13 mouse cellular contexts compared by ENCODE assay signal in genomic region chr15:7146529-7146928, GRCm38 (mm10). TPM values are rescaled to one million over a fixed set of nuclear protein-coding genes. Genes with fewer than 3 reads are reported as not detected.
DNase-seq lines count a peak whose midpoint lies in the region; ATAC-seq and TF ChIP-seq lines count a peak whose summit lies in the region.
"Had no signal": no experiment of that assay in that cellular context is flagged by ENCODE, and none has a peak within 500 bp of the region (broad histone marks: within the 10 kb centered on the region; RNA-seq: fewer than 3 reads in every experiment).

No protein-coding gene starts in this region.

- ATAC-seq in hindbrain, embryonic 15.5 days (ENCODE audit: low FRiP score, low read depth): no peak
- ATAC-seq in hindbrain, embryonic 14.5 days (ENCODE audit: low FRiP score): no peak
- ATAC-seq: CD4-positive, CD25-positive, alpha-beta regulatory T cell, adult 4 months had no signal

- no peak overlapping the region for H3K9ac ChIP-seq in hindbrain, embryonic 15.5 days
- no peak overlapping the region for H3K9ac ChIP-seq in hindbrain, embryonic 14.5 days

- no peak for TF ChIP-seq POLR2A in thymus, adult 2 months (IDR thresholded peaks at IDR 0.05; ENCODE audit: control insufficient read depth, extremely low read depth, insufficient read depth, low read length, poor library complexity)

- no peaks in the 10 kb centered on the region for H3K27me3 ChIP-seq in hindbrain, embryonic 15.5 days
- no peaks in the 10 kb centered on the region for H3K27me3 ChIP-seq in hindbrain, embryonic 14.5 days (ENCODE audit: control insufficient read depth, insufficient read depth, low read length)
- no peaks in the 10 kb centered on the region for H3K27me3 ChIP-seq in thymus, adult 2 months (ENCODE audit: control insufficient read depth, insufficient read depth, low read length)

- TF ChIP-seq CTCF in thymus, adult 2 months (IDR thresholded peaks at IDR 0.05; ENCODE audit: borderline replicate concordance, control insufficient read depth, extremely low read depth, insufficient read depth, low read length, poor library complexity): no peak

- 0 out of 2 replicates have a peak overlapping the region, but pooled peaks have one; percentile 30 for H3K27ac ChIP-seq in hindbrain, embryonic 15.5 days (replicated peaks)
- H3K27ac ChIP-seq in hindbrain, embryonic 14.5 days: no peak overlapping the region
- 0 out of 2 replicates have a peak overlapping the region, but pooled peaks have one; percentile 28 for H3K27ac ChIP-seq in brown adipose tissue, adult 24 weeks (replicated peaks; ENCODE audit: low read depth, low read length)
- no peak overlapping the region for H3K27ac ChIP-seq in thymus, adult 2 months (ENCODE audit: control insufficient read depth, insufficient read depth, low read length)
- H3K27ac ChIP-seq: macrophage had no signal

- peaks cover 30% of the 10 kb centered on the region for H3K4me1 ChIP-seq in hindbrain, embryonic 15.5 days (replicated peaks)
- peaks cover 11% of the 10 kb centered on the region; the same call in 1 of the 2 replicates for H3K4me1 ChIP-seq in hindbrain, embryonic 14.5 days (replicated peaks; ENCODE audit: control insufficient read depth, insufficient read depth, low read length)
- peaks cover 29% of the 10 kb centered on the region for H3K4me1 ChIP-seq in brown adipose tissue, adult 24 weeks (ENCODE audit: control insufficient read depth, insufficient read depth, insufficient read length, low read length)
- no peaks in the 10 kb centered on the region for H3K4me1 ChIP-seq in thymus, adult 2 months (replicated peaks; ENCODE audit: control insufficient read depth, insufficient read depth, low read length)

- H3K9me3 ChIP-seq in hindbrain, embryonic 15.5 days: no peaks in the 10 kb centered on the region
- H3K9me3 ChIP-seq in hindbrain, embryonic 14.5 days (ENCODE audit: control insufficient read depth, low read length): no peaks in the 10 kb centered on the region

- DNase-seq in hindbrain, embryonic 14.5 days (ENCODE audit: low spot score): no peak
- DNase-seq in kidney, postnatal 25 days: peak; percentile 88 to 89
- peak; percentile 38 for DNase-seq in lung, postnatal 10 days
- no peak for DNase-seq in retina, postnatal 1 day
- no peak for DNase-seq in thymus, adult 2 months
- no peak for DNase-seq in adrenal gland, postnatal 36 days
- DNase-seq: cerebellum, adult 9-10 months; thymus, postnatal 36 days had no signal

- H3K36me3 ChIP-seq in hindbrain, embryonic 15.5 days: no peaks in the 10 kb centered on the region
- H3K36me3 ChIP-seq in hindbrain, embryonic 14.5 days (replicated peaks; ENCODE audit: control insufficient read depth, insufficient read depth): no peaks in the 10 kb centered on the region
- no peaks in the 10 kb centered on the region for H3K36me3 ChIP-seq in thymus, adult 2 months (ENCODE audit: control insufficient read depth, insufficient read depth, low read length)

- WGBS in hindbrain, embryonic 15.5 days: 56% methylated on average over 8 of the region's 8 CpGs
- WGBS in hindbrain, embryonic 14.5 days: 61% methylated on average over 8 of the region's 8 CpGs
- 81% methylated on average over 8 of the region's 8 CpGs for WGBS in thymus, adult 2 months

- H3K4me2 ChIP-seq in hindbrain, embryonic 15.5 days: no peak overlapping the region
- no peak overlapping the region for H3K4me2 ChIP-seq in hindbrain, embryonic 14.5 days (replicated peaks)

- no peak overlapping the region for H3K4me3 ChIP-seq in hindbrain, embryonic 15.5 days
- H3K4me3 ChIP-seq in hindbrain, embryonic 14.5 days (replicated peaks; ENCODE audit: low read length): no peak overlapping the region
- no peak overlapping the region for H3K4me3 ChIP-seq in brown adipose tissue, adult 24 weeks (ENCODE audit: insufficient read depth, low read depth, low read length)
- H3K4me3 ChIP-seq in thymus, adult 2 months (ENCODE audit: control insufficient read depth, insufficient read depth, low read length): no peak overlapping the region
- H3K4me3 ChIP-seq: erythroblast, embryonic 14.5 days had no signal

RNA-seq across cellular contexts. Expression of gene Lifr, which starts 56.1 kb away (rescaled TPM):
- 18.3 and 19.9 TPM in 2 replicates for polyA plus RNA-seq in hindbrain, embryonic 15.5 days (2015; fragmentation: Nextera tagmentation; extraction: Ambion mirVana)
- polyA plus RNA-seq in hindbrain, embryonic 14.5 days (2014; fragmentation: Nextera tagmentation; extraction: Ambion mirVana): 35.2 and 38.7 TPM in 2 replicates
- polyA plus RNA-seq in brown adipose tissue, adult 24 weeks (2012; ENCODE audit: insufficient read depth, insufficient read length, missing spikeins): 11.6 and 12.9 TPM in 2 replicates
- 39.2 and 44.4 TPM in 2 replicates for polyA plus RNA-seq in thymus, adult 2 months (2012; rRNA removed)
- 10 to 100 TPM; 35.8 to 59.6 TPM for total RNA-seq in adrenal gland, postnatal 36 days (2021)
- polyA plus RNA-seq: erythroblast, embryonic 14.5 days had no signal

Comparison
In these comparisons a context has a peak if more than half of its experiments do, and no peak if none do; other contexts are left out.
1. H3K27ac ChIP-seq: peak in hindbrain, embryonic 15.5 days (single experiment) and brown adipose tissue, adult 24 weeks (single experiment); none in hindbrain, embryonic 14.5 days (single experiment) and thymus, adult 2 months (single experiment).
2. DNase-seq: peak in kidney, postnatal 25 days (2 of 2) and lung, postnatal 10 days (single experiment); none in hindbrain, embryonic 14.5 days (single experiment), retina, postnatal 1 day (single experiment), thymus, adult 2 months (single experiment) and adrenal gland, postnatal 36 days (0 of 2).